Mouse (Mus musculus): ENCODE measurements at regions not wholly inside any gene's neighbourhood (a gene's known extent, or its start where the extent isn't known, plus 50 kb on each side); places are given as distances from the start of the nearest gene placed in this dataset.

DNA sequence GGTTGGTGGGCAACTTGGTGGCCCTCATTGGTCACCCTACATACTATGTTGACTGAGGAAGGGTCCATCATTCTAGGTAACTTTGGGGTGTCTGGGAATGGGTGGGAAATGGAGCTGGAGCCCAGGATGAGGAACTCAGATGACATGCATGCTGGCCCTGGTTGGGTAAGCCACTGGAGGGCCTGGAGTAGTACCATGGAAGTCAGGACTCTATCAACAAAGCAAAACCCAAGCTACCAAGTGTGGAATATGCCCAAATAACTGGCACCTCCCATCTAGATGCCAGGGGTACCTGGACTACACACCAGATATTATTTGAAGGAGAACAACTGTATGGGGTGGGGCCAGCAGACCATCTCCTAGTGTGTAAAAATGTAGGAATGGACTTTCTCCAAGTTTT, 55.7 kb upstream of the Plcl2 start:
- TF ChIP-seq CTCF (IDR thresholded peaks at IDR 0.05; ENCODE audit: borderline replicate concordance, extremely low read depth, insufficient read depth, insufficient read length) (no peak), POLR2A (IDR thresholded peaks at IDR 0.05; ENCODE audit: borderline replicate concordance, extremely low read depth, insufficient read depth, insufficient read length, poor library complexity, severe bottlenecking) (no peak)

Data from brain, embryonic 14.5 days (tissue).